Mouse (Mus musculus) MEL (cell line): ENCODE results near the gene Trmt1. TPM values are rescaled to one million over a fixed set of nuclear protein-coding genes. Genes with fewer than 3 reads are reported as not detected.

Source experiments
- DNase-seq: peaks from one replicate; pipeline ENCODE4 v3.0.0; 2011; ENCODE audit warnings: low read depth, low spot score
- H3K27ac ChIP-seq: 2 replicates; pipeline ENCODE4 v1.5.1; 2012; ENCODE audit warnings: low read depth, mild to moderate bottlenecking, control low read depth, low read length, moderate library complexity; ENCODE audit not compliant: control insufficient read depth
- H3K27me3 ChIP-seq, 2 experiments: fragments of 150-350 bp in 1 of 2; sonication (generic) in 1 of 2; 2 replicates each; pipeline ENCODE4 v1.6.1; 2012; ENCODE audit warnings: low read length in 2 of 2, mild to moderate bottlenecking in 2 of 2, improper control_type of control experiment in 1 of 2, moderate library complexity in 1 of 2; ENCODE audit not compliant: insufficient read depth in 2 of 2, control insufficient read depth in 1 of 2
- H3K36me3 ChIP-seq, 2 experiments: 2 replicates each; pipeline ENCODE4 v1.6.1; 2012 to 2014; ENCODE audit warnings: low read length in 2 of 2, improper control_type of control experiment in 1 of 2, inconsistent platforms in 1 of 2, mild to moderate bottlenecking in 1 of 2; ENCODE audit not compliant: insufficient read depth in 2 of 2, control insufficient read depth in 1 of 2
- H3K4me1 ChIP-seq, 2 experiments: fragments of 150-350 bp in 1 of 2; sonication (generic) in 1 of 2; 2 replicates each; pipeline ENCODE4 v1.6.1; 2012; ENCODE audit warnings: low read length in 2 of 2, improper control_type of control experiment in 1 of 2, mild to moderate bottlenecking in 1 of 2; ENCODE audit not compliant: insufficient read depth in 2 of 2, control insufficient read depth in 1 of 2
- H3K4me3 ChIP-seq, 2 experiments: fragments of 150-350 bp in 1 of 2; sonication (generic) in 1 of 2; 2 replicates each; pipeline ENCODE4 v1.5.1; 2012; ENCODE audit warnings: low read depth in 2 of 2, low read length in 2 of 2, mild to moderate bottlenecking in 2 of 2, moderate library complexity in 2 of 2, control low read depth in 1 of 2, improper control_type of control experiment in 1 of 2; ENCODE audit not compliant: control insufficient read depth in 1 of 2, insufficient read depth in 1 of 2
- H3K79me2 ChIP-seq: 2 replicates; pipeline ENCODE4 v1.6.1; 2012; ENCODE audit warnings: mild to moderate bottlenecking, low read length, moderate library complexity; ENCODE audit not compliant: control insufficient read depth, poor library complexity, insufficient read depth
- H3K9ac ChIP-seq: 2 replicates; pipeline ENCODE4 v1.6.1; 2012; ENCODE audit warnings: low read depth, mild to moderate bottlenecking, control low read depth, low read length, moderate library complexity; ENCODE audit not compliant: control insufficient read depth, poor library complexity, severe bottlenecking
- H3K9me3 ChIP-seq: fragments of 150-350 bp; sonication (generic); replicated peaks from 2 replicates; pipeline ENCODE4 v1.6.1; 2012; ENCODE audit warnings: mild to moderate bottlenecking, low read length, improper control_type of control experiment, moderate library complexity; ENCODE audit not compliant: insufficient read depth
- BHLHE40 ChIP-seq: IDR thresholded peaks from 2 replicates; pipeline ENCODE4 v1.6.1; 2012; ENCODE audit warnings: low read depth, mild to moderate bottlenecking, inconsistent platforms, low read length, improper control_type of control experiment, borderline replicate concordance
- CHD1 ChIP-seq: IDR thresholded peaks from 2 replicates; pipeline ENCODE4 v1.6.1; 2012; ENCODE audit warnings: low read depth, mild to moderate bottlenecking, inconsistent platforms, low read length, improper control_type of control experiment
- EP300 ChIP-seq, 2 experiments: IDR thresholded peaks; 2 replicates each; pipeline ENCODE4 v1.6.1; 2011; ENCODE audit warnings: improper control_type of control experiment in 2 of 2, low read length in 2 of 2, low read depth in 1 of 2, mild to moderate bottlenecking in 1 of 2
- KAT2A ChIP-seq: conservative IDR thresholded peaks from 2 replicates; pipeline ENCODE4 v1.6.1; 2012; ENCODE audit warnings: low read depth, low read length, improper control_type of control experiment, inconsistent platforms
- MAX ChIP-seq: IDR thresholded peaks from 2 replicates; pipeline ENCODE4 v1.6.1; 2011; ENCODE audit warnings: low read length, improper control_type of control experiment
- MAZ ChIP-seq: IDR thresholded peaks from 2 replicates; pipeline ENCODE4 v1.6.1; 2012; ENCODE audit warnings: low read depth, mild to moderate bottlenecking, inconsistent platforms, low read length, improper control_type of control experiment
- MYC ChIP-seq: IDR thresholded peaks from 2 replicates; pipeline ENCODE4 v1.6.1; 2011; ENCODE audit warnings: low read depth, mild to moderate bottlenecking, low read length, improper control_type of control experiment, moderate library complexity
- POLR2AphosphoS2 ChIP-seq: IDR thresholded peaks from 2 replicates; pipeline ENCODE4 v1.6.1; 2011; ENCODE audit warnings: low read length, improper control_type of control experiment
- TAL1 ChIP-seq: IDR thresholded peaks from 2 replicates; pipeline ENCODE4 v1.6.1; 2012; ENCODE audit warnings: mild to moderate bottlenecking, inconsistent platforms, low read length, moderate library complexity, mixed read lengths
- TBP ChIP-seq: IDR thresholded peaks from 2 replicates; pipeline ENCODE4 v1.8.0; 2011; ENCODE audit warnings: low read depth, low read length, improper control_type of control experiment
- TCF12 ChIP-seq: IDR thresholded peaks from 2 replicates; pipeline ENCODE4 v1.6.1; 2014; ENCODE audit warnings: low read depth, mild to moderate bottlenecking, inconsistent platforms, low read length, improper control_type of control experiment, moderate library complexity
- UBTF ChIP-seq: IDR thresholded peaks from 2 replicates; pipeline ENCODE4 v1.6.1; 2012; ENCODE audit warnings: low read depth, mild to moderate bottlenecking, inconsistent platforms, low read length, improper control_type of control experiment, moderate library complexity, borderline replicate concordance; ENCODE audit not compliant: insufficient read depth
- USF1 ChIP-seq: IDR thresholded peaks from 2 replicates; pipeline ENCODE4 v1.6.1; 2014; ENCODE audit warnings: low read depth, mild to moderate bottlenecking, inconsistent platforms, low read length, improper control_type of control experiment, moderate library complexity
- ZMIZ1 ChIP-seq: IDR thresholded peaks from 2 replicates; pipeline ENCODE4 v1.6.1; 2012; ENCODE audit warnings: low read depth, mild to moderate bottlenecking, inconsistent platforms, low read length, improper control_type of control experiment, moderate library complexity
- polyA plus RNA-seq, 2 experiments: library from polyadenylated mRNA; stranded (reverse) in 1 of 2; unstranded in 1 of 2; fragments of >175 nt in 1 of 2; fragments of >200 nt in 1 of 2; gene quantifications; 2 replicates each; pipeline versions ENCODE4 v1.2.1 to v1.2.4; 2012; ENCODE audit warnings: low replicate concordance in 2 of 2, low read depth in 1 of 2; ENCODE audit not compliant: insufficient read length in 2 of 2, insufficient read depth in 1 of 2, missing spikeins in 1 of 2
- total RNA-seq: library from RNA; depleted of rRNA; stranded (reverse); fragments of 300-350 nt; gene quantifications from 2 replicates; pipeline ENCODE4 v1.2.3, GENCODE M21; 2012

Trmt1 gene
- total and polyA plus RNA-seq, 3 experiments = 183 to 221 TPM; not detected in 1

DNA sequence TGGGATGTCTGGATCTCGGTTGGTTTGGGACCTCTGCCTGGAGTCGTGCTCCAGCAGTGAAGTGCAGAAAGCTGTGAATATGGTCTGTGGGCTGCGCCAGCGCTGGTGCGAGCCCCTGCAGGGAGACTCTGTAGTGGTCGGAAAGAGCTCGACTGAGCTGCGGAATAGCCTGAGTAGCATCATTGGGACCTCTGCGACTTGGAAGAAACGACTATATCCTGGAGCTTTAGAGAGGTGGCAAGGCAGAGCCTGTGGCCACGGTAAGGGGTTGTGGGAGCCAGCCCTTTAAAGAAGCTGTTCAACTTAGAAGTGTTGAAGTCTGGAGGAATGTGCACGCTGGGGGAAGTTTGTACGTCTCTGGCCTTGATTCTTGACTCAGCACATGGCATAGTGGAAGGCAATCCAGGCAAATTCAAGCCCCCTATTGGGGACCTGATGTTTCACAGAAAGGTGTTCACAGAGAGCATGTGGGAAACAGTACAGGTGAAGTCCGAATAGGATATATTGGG is 20.7 kb upstream of the Trmt1 start:
- H3K4me3 ChIP-seq = peak overlapping the region; percentile 58 to 84
- H3K27me3 ChIP-seq = no peaks in the 10 kb centered on the region
- no peaks in the 10 kb centered on the region for H3K9me3 ChIP-seq
- H3K9ac ChIP-seq = peak overlapping the region; percentile 95
- TF ChIP-seq TCF12 (no peak), CHD1 (peak; percentile 78; the same call in 1 of the 2 replicates), TBP (peak; percentile 45; the same call in 1 of the 2 replicates), MAX (0 out of 2 replicates have a peak, but pooled peaks have one; percentile 7), UBTF (no peak), BHLHE40 (no peak), EP300 (IDR thresholded peaks at IDR 0.05; ENCODE audit: low read depth in 1 of 2, low read length in 2 of 2) (no peak), POLR2AphosphoS2 (peak; percentile 15), MYC (peak; percentile 62; the same call in 1 of the 2 replicates), MAZ (no peak), TAL1 (no peak), USF1 (no peak)
- peaks cover 51% of the 10 kb centered on the region for H3K79me2 ChIP-seq
- H3K36me3 ChIP-seq = peaks cover 0 to 13% of the 10 kb centered on the region in 2 experiments; a peak in 2 of 4 replicates
- H3K27ac ChIP-seq = peak overlapping the region; percentile 97
- DNase-seq = peak; percentile 76
- H3K4me1 ChIP-seq = peaks cover 0 to 19% of the 10 kb centered on the region in 2 experiments; a peak in 2 of 4 replicates

DNA sequence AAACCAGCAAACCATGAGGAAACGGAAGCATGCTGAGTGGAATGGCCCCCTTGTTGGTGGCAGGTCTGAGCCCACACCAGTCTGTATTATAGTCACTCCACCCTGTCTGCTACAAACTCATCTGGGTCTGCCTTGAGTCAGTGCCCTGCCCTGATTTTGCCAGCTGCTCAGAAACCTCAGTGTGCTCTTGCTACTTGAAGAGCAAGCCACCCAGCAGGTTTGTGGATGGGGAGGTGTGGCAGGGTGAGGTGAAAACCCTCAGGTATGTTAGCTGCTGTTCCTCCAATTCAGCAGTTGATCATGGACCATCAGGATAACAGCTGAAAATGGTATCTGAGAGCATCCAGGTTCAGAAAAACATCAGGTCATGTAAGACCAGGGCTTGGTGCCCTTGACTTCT is 18.0 kb upstream of the Trmt1 start:
- Histone ChIP-seq H3K79me2 (peaks cover 28% of the 10 kb centered on the region), H3K4me3 (no peak overlapping the region), H3K27ac (no peak overlapping the region), H3K36me3 (peaks cover 0 to 10% of the 10 kb centered on the region in 2 experiments; a peak in 2 of 4 replicates), H3K9me3 (no peaks in the 10 kb centered on the region), H3K27me3 (no peaks in the 10 kb centered on the region), H3K9ac (no peak overlapping the region), H3K4me1 (peaks cover 0 to 15% of the 10 kb centered on the region in 2 experiments; a peak in 2 of 4 replicates)
- no peak for DNase-seq
- peak; percentile 16; the same call in 1 of the 2 replicates for TF ChIP-seq ZMIZ1
- TF ChIP-seq KAT2A = no peak
